Mouse (Mus musculus) NIH3T3 (cell line): Measurements from ENCODE around the gene Me3.

Experiments
- DNase-seq: peaks from one replicate; pipeline ENCODE4 v3.0.0-alpha.2; 2012; ENCODE audit warnings: low read depth

Me3 gene

DNA sequence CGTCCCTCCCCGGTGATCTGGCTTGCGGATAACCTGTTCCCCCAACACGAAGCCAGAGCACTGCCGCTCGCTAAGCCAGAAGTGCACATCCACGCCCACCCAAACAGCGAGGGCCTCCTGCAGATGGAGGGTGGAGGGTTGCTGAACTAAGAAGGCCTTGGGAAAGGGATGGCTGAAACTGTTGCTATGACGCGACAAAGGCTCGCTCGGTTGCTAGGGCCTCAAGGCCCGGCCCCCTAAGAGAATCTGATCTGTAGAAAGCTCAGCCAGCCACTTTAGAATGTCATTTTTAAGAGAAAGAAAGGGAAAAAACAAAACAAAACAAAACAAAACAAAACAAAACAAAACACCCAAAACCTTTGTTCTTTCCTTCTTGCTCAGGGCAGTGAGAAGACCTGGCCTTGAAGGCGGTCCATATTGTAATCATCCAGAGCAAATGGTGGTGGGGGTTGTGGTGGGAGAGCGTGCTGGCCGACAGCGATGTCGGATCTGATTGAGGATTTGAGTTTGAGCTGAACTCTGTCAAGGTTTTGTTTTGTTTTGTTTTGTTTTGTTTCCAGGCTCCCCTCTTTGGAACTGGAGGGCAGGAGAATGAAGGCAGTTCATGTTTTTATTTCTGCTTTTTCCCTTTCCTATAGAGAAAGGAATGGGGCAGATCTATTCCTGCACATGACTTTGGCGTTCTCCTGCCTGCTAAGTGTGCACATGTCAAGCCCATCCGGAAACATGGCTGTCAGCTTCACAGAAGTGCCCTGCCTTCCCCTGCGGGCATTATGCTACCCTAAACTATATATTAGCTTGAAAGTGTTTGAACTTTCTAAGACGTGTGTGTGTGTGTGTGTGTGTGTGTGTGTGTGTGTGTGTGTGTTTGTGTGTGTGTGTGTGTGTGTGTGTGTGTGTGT is 271.5 kb downstream of the Me3 start, which contains the start of gene Ccdc81:
Ccdc81 (minus strand) TSS at position 188 of the 902 bp plus-strand sequence.
- DNase-seq: no peak
